Mouse (Mus musculus): Measurements from ENCODE around the gene Ptk7. TPM values are rescaled to one million over a fixed set of nuclear protein-coding genes. Genes with fewer than 3 reads are reported as not detected.
A peak's percentile ranks its signal among the peaks of the same experiment; 100 is the strongest.

Ptk7 gene
- polyA plus RNA-seq, 1 experiment from 2014 or later: 93.9 TPM

GRCm38 (mm10) chr17:46661981-46662380, 32.7 kb upstream of the Ptk7 start:
- no peak overlapping the region for H3K9ac ChIP-seq (ENCODE audit: low read length)
- 89% methylated on average over 12 of the region's 12 CpGs for WGBS
- H3K27ac ChIP-seq (ENCODE audit: low read length): no peak overlapping the region
- no peaks in the 10 kb centered on the region for H3K9me3 ChIP-seq (replicated peaks; ENCODE audit: control insufficient read depth, low read length)
- no peaks in the 10 kb centered on the region for H3K4me1 ChIP-seq (ENCODE audit: control insufficient read depth, insufficient read depth, low read length)
- no peaks in the 10 kb centered on the region for H3K27me3 ChIP-seq (ENCODE audit: control insufficient read depth, insufficient read depth, low read length)
- no peak overlapping the region for H3K4me3 ChIP-seq (replicated peaks; ENCODE audit: low read length)
- no peak overlapping the region for H3K4me2 ChIP-seq (ENCODE audit: low read depth, low read length)
- H3K36me3 ChIP-seq (ENCODE audit: control insufficient read depth, insufficient read depth, low read length): peaks cover 52% of the 10 kb centered on the region
- ATAC-seq (ENCODE audit: insufficient read depth, low FRiP score): no peak

DNA sequence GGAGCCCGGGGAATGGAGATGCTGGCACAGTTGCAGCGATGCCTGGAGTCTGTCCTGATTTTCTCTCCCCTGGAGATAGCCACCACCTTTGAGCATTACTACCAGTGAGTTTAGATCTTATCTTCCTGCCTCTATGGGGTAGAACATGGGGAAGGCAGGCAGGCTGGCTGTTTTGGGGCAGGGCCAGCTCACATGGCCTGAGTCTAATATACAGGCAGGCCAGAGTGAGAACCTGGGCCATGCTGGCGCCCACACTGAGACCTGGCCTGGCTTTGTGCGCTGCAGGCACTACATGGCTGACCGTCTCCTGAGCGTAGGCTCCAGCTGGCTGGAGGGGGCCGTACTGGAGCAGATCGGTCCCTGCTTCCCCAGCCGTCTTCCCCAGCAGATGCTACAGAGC, 32.0 kb upstream of the Ptk7 start:
- H3K27me3 ChIP-seq (ENCODE audit: control insufficient read depth, insufficient read depth, low read length): no peaks in the 10 kb centered on the region
- WGBS: 90% methylated on average over 9 of the region's 9 CpGs
- ATAC-seq (ENCODE audit: insufficient read depth, low FRiP score): no peak

GRCm38 (mm10) chr17:46656054-46656453, 26.8 kb upstream of the Ptk7 start:
- WGBS: 74% methylated on average over 6 of the region's 6 CpGs
- Histone ChIP-seq H3K9ac (ENCODE audit: low read length) (no peak overlapping the region), H3K27ac (ENCODE audit: low read length) (no peak overlapping the region)

More for the DNA sequence above, 32.0 kb upstream of the Ptk7 start:
- no peak overlapping the region for H3K4me2 ChIP-seq (ENCODE audit: low read depth, low read length)
- H3K9ac ChIP-seq (ENCODE audit: low read length): no peak overlapping the region
- H3K9me3 ChIP-seq (replicated peaks; ENCODE audit: control insufficient read depth, low read length): no peaks in the 10 kb centered on the region
- H3K27ac ChIP-seq (ENCODE audit: low read length): no peak overlapping the region
- H3K4me1 ChIP-seq (ENCODE audit: control insufficient read depth, insufficient read depth, low read length): no peaks in the 10 kb centered on the region
- peaks cover 52% of the 10 kb centered on the region for H3K36me3 ChIP-seq (ENCODE audit: control insufficient read depth, insufficient read depth, low read length)
- no peak overlapping the region for H3K4me3 ChIP-seq (replicated peaks; ENCODE audit: low read length)

DNA sequence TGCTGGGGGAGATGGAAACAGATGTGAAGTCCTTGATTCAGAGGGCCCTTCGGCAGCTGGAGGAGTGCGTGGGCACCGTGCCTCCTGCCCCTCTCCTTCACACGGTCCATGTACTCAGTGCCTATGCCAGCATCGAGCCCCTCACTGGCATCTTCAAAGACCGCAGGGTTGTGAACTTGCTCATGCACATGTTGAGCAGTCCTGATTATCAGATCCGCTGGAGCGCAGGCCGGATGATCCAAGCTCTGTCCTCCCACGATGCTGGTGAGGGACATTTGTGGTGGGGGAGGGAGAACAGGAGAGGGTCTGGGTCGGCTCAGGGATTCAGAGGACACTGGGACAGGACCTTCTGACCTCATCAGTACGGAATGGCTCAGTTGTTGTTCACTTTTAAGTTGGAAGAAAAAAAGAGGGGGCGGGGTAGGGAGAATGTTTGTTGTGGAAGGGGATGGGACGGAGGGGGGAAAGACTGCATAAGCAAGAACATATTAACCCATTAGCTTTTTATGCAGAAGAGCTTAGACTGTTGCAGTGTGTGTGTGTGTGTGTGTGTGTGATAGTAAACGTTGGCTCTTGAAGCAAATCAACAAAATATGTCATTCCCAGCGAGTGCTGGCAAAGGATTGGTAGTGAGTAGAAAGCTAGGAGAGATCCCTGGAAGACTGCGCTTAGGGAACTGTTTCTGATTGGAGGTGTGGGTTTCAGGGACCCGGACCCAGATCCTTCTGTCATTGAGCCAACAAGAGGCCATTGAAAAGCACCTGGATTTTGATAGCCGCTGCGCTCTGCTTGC, 22.6 kb upstream of the Ptk7 start:
- H3K9ac ChIP-seq (ENCODE audit: low read length): peak overlapping the region; percentile 89
- H3K27ac ChIP-seq (ENCODE audit: low read length): no peak overlapping the region
- H3K4me2 ChIP-seq (ENCODE audit: low read depth, low read length): peak overlapping the region; percentile 76
- ATAC-seq (ENCODE audit: insufficient read depth, low FRiP score): no peak
- peaks cover 27% of the 10 kb centered on the region for H3K36me3 ChIP-seq (ENCODE audit: control insufficient read depth, insufficient read depth, low read length)
- 65% methylated on average over 20 of the region's 20 CpGs for WGBS
- H3K9me3 ChIP-seq (replicated peaks; ENCODE audit: control insufficient read depth, low read length): no peaks in the 10 kb centered on the region
- H3K4me1 ChIP-seq (ENCODE audit: control insufficient read depth, insufficient read depth, low read length): peaks cover 18% of the 10 kb centered on the region
- H3K4me3 ChIP-seq (replicated peaks; ENCODE audit: low read length): peak overlapping the region; percentile 75
- H3K27me3 ChIP-seq (ENCODE audit: control insufficient read depth, insufficient read depth, low read length): no peaks in the 10 kb centered on the region

More at GRCm38 (mm10) chr17:46656054-46656453, 26.8 kb upstream of the Ptk7 start:
- no peak for ATAC-seq (ENCODE audit: insufficient read depth, low FRiP score)
- Histone ChIP-seq H3K27me3 (ENCODE audit: control insufficient read depth, insufficient read depth, low read length) (no peaks in the 10 kb centered on the region), H3K4me2 (ENCODE audit: low read depth, low read length) (no peak overlapping the region), H3K9me3 (replicated peaks; ENCODE audit: control insufficient read depth, low read length) (no peaks in the 10 kb centered on the region), H3K4me1 (ENCODE audit: control insufficient read depth, insufficient read depth, low read length) (peaks cover 14% of the 10 kb centered on the region), H3K4me3 (replicated peaks; ENCODE audit: low read length) (no peak overlapping the region), H3K36me3 (ENCODE audit: control insufficient read depth, insufficient read depth, low read length) (peaks cover 55% of the 10 kb centered on the region)

DNA sequence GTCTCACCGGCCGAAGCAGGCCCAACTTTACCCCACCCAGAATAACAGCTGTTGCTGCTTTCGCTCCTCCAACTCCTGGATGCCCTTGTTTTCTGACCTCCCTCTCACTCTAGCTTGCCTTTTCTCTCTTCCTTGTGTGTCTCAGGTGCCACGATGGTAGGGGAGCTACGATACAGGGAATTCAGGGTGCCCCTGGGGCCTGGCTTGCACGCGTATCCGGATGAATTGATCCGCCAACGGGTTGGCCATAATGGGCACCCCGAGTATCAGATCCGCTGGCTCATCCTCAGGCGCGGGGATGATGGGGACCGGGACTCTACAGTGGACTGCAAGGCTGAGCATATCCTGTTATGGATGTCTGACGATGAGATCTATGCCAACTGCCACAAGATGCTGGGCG, 22.0 kb upstream of the Ptk7 start:
- 62% methylated on average over 17 of the region's 17 CpGs for WGBS
- Histone ChIP-seq H3K4me1 (ENCODE audit: control insufficient read depth, insufficient read depth, low read length) (peaks cover 22% of the 10 kb centered on the region), H3K9ac (ENCODE audit: low read length) (peak overlapping the region; percentile 89), H3K27ac (ENCODE audit: low read length) (peak overlapping the region; percentile 97), H3K4me3 (replicated peaks; ENCODE audit: low read length) (peak overlapping the region; percentile 75), H3K36me3 (ENCODE audit: control insufficient read depth, insufficient read depth, low read length) (peaks cover 27% of the 10 kb centered on the region), H3K4me2 (ENCODE audit: low read depth, low read length) (peak overlapping the region; percentile 76), H3K9me3 (replicated peaks; ENCODE audit: control insufficient read depth, low read length) (no peaks in the 10 kb centered on the region), H3K27me3 (ENCODE audit: control insufficient read depth, insufficient read depth, low read length) (no peaks in the 10 kb centered on the region)
- ATAC-seq (ENCODE audit: insufficient read depth, low FRiP score): no peak

GRCm38 (mm10) chr17:46650232-46651031, 21.1 kb upstream of the Ptk7 start, which contains the start of gene Cul7:
TSS of gene Cul7 (plus strand) at chr17:46650337.
- peaks cover 22% of the 10 kb centered on the region for H3K4me1 ChIP-seq (ENCODE audit: control insufficient read depth, insufficient read depth, low read length)
- peak within 1 kb of the TSS; percentile 97 for H3K27ac ChIP-seq (ENCODE audit: low read length)
- H3K27me3 ChIP-seq (ENCODE audit: control insufficient read depth, insufficient read depth, low read length): no peaks in the 10 kb centered on the region
- H3K4me3 ChIP-seq (replicated peaks; ENCODE audit: low read length): peak within 1 kb of the TSS; percentile 75
- peaks cover 23% of the 10 kb centered on the region for H3K36me3 ChIP-seq (ENCODE audit: control insufficient read depth, insufficient read depth, low read length)
- peak within 1 kb of the TSS; percentile 76 for H3K4me2 ChIP-seq (ENCODE audit: low read depth, low read length)
- no peaks in the 10 kb centered on the region for H3K9me3 ChIP-seq (replicated peaks; ENCODE audit: control insufficient read depth, low read length)
- peak within 1 kb of the TSS; percentile 89 for H3K9ac ChIP-seq (ENCODE audit: low read length)
- ATAC-seq (ENCODE audit: insufficient read depth, low FRiP score): peak; percentile 94
- WGBS: under 1% methylated on average over 58 of the region's 58 CpGs

GRCm38 (mm10) chr17:46649811-46650210, 20.5 kb upstream of the Ptk7 start:
- no peak for ATAC-seq (ENCODE audit: insufficient read depth, low FRiP score)
- peak overlapping the region; percentile 89 for H3K9ac ChIP-seq (ENCODE audit: low read length)
- peaks cover 27% of the 10 kb centered on the region for H3K4me1 ChIP-seq (ENCODE audit: control insufficient read depth, insufficient read depth, low read length)
- H3K36me3 ChIP-seq (ENCODE audit: control insufficient read depth, insufficient read depth, low read length): peaks cover 23% of the 10 kb centered on the region
- H3K4me3 ChIP-seq (replicated peaks; ENCODE audit: low read length): peak overlapping the region; percentile 75
- peak overlapping the region; percentile 97 for H3K27ac ChIP-seq (ENCODE audit: low read length)
- 33% methylated on average over 15 of the region's 15 CpGs for WGBS
- H3K27me3 ChIP-seq (ENCODE audit: control insufficient read depth, insufficient read depth, low read length): no peaks in the 10 kb centered on the region
- peak overlapping the region; percentile 76 for H3K4me2 ChIP-seq (ENCODE audit: low read depth, low read length)
- no peaks in the 10 kb centered on the region for H3K9me3 ChIP-seq (replicated peaks; ENCODE audit: control insufficient read depth, low read length)

DNA sequence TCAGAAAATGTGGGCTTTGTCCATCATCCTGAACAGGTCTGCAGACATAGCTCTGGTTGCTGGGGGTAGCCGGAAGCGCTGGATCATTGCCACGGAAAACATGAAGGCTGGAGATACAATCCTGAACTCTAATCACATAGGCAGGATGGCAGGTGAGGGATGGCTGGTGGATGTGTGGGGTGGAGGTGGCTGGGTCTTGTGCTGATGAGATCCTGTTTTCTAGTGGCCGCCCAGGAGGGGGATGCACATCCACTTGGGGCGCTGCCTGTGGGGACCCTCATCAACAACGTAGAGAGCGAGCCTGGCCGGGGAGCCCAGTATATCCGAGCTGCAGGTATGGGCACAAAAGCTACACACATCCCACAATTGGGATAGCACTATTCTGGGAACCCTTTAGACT, 19.1 kb upstream of the Ptk7 start:
- Histone ChIP-seq H3K27ac (ENCODE audit: low read length) (no peak overlapping the region), H3K4me3 (replicated peaks; ENCODE audit: low read length) (no peak overlapping the region), H3K4me2 (ENCODE audit: low read depth, low read length) (no peak overlapping the region), H3K4me1 (ENCODE audit: control insufficient read depth, insufficient read depth, low read length) (peaks cover 30% of the 10 kb centered on the region), H3K36me3 (ENCODE audit: control insufficient read depth, insufficient read depth, low read length) (peaks cover 10% of the 10 kb centered on the region), H3K27me3 (ENCODE audit: control insufficient read depth, insufficient read depth, low read length) (no peaks in the 10 kb centered on the region), H3K9ac (ENCODE audit: low read length) (no peak overlapping the region), H3K9me3 (replicated peaks; ENCODE audit: control insufficient read depth, low read length) (no peaks in the 10 kb centered on the region)
- 90% methylated on average over 9 of the region's 9 CpGs for WGBS
- no peak for ATAC-seq (ENCODE audit: insufficient read depth, low FRiP score)

GRCm38 (mm10) chr17:46647279-46647678, 18.0 kb upstream of the Ptk7 start:
- Histone ChIP-seq H3K9ac (ENCODE audit: low read length) (no peak overlapping the region; the same call in 1 of the 2 replicates), H3K36me3 (ENCODE audit: control insufficient read depth, insufficient read depth, low read length) (no peaks in the 10 kb centered on the region), H3K4me2 (ENCODE audit: low read depth, low read length) (0 out of 2 replicates have a peak overlapping the region, but pooled peaks have one; percentile 78), H3K4me1 (ENCODE audit: control insufficient read depth, insufficient read depth, low read length) (peaks cover 28% of the 10 kb centered on the region), H3K27ac (ENCODE audit: low read length) (no peak overlapping the region), H3K27me3 (ENCODE audit: control insufficient read depth, insufficient read depth, low read length) (no peaks in the 10 kb centered on the region), H3K9me3 (replicated peaks; ENCODE audit: control insufficient read depth, low read length) (no peaks in the 10 kb centered on the region), H3K4me3 (replicated peaks; ENCODE audit: low read length) (no peak overlapping the region)
- no peak for ATAC-seq (ENCODE audit: insufficient read depth, low FRiP score)
- WGBS: 87% methylated on average over 7 of the region's 7 CpGs
